Mouse (Mus musculus) thymus, postnatal 10 days (tissue): ENCODE measurements around the gene Eif5a.
"Not testable (repeated sequence)": the region's sequence is repeated elsewhere in the genome, so short reads cannot be mapped to it uniquely, and the experiment has no call there.

Source experiments
- DNase-seq, 2 experiments: peaks; one replicate each; pipeline ENCODE4 v3.0.0; 2021; ENCODE audit warnings: low spot score in 2 of 2

Eif5a gene

DNA sequence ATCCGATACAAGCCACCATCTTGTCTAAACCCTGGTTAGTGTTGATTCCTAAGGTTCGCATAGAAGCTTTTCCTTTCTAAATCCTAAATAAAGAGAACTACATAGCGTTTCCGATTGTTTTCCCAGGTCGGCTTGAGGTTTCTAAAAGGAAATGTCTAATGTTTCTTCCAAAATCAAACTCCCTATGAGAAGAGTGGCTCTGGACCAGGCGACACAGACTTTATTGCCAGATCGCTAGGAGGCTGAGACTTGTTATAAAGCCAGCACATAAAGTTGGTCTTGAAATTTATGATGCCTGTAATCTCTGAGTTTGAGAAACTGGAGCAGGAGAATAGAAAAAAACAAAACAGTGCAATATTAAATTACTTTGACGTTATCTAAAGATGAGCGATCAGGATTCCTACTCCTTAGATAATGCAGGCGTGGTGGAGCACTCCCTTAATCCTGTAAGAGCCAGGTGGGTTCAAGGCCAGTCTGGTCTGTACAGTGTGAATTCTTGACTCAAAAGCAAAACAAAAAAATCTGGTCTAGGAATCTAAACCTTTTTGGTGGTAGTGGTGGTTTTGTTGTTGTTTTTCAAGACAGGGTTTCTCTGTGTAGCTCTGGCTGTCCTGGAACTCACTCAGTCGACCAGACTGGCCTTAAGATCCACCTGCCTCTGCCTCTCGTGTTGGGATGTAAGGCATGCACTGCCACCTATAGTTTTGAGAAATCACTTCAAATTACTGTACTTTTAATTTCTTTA, 426 bp upstream of the Eif5a start:
- DNase-seq: no peak

DNA sequence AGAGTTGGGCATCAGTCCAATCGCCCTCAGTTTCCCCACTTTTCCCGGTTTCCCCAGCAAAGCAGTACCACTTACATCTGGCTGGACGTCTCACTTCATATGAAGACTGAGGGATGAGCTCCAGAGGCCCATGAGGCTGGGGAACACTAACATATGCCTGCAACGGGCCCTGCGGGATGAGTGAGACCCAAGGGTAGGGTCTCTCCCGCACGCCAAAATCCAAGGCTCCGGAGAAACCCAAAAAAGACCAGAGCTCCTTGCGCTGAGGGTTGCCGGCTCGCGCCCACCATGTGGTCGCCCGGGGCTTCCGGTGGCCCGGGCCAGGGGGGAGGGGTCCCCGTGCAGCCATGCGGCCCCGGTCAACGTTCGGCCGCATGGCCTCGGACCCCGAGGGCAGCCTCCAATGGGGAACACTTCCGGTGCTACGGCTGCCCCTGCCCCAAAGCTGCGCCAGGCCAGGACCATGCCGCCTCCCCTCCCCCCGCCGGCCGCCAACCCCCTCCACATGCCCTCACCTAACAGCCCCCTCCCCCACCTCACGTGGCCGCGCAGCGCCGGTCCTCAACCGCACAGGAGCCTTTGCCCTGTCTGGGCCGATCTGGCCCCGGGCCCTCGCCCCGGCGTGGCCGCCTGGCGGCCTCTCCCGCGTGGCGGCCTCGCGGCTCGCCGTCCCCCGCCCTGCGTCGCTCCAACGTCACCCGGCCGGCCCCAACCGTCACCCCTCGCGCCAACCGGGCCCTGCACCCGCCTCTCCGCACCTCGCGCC, 1.3 kb downstream of the Eif5a start:
- peak in 1 of 2 experiments; percentile 52 for DNase-seq

GRCm38 (mm10) chr11:69919661-69920265, 2.0 kb downstream of the Eif5a start:
- DNase-seq: peak; percentile 50 to 56

DNA sequence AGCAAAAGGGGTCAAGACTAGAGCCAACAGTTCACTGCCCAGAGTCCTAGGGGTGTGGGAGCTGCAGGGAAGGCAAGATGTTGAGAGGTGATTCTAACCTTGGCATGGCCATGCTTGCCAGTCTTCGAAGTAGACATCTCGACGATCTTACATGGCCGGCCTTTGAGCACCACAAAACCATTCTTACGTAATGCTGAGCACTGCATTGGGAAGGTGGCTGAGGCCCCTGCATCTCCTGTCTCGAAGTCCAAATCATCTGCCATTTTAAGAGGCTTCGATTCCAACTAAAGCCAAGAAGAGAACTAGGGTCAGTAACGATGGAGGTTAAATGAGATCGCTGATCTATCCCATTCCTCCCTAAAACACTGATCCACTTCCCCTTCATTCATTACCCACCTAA, 2.7 kb downstream of the Eif5a start:
- no peak for DNase-seq

- no peak for DNase-seq
Measured at GRCm38 (mm10) chr11:69918118-69918517, 3.6 kb downstream of the Eif5a start.

- DNase-seq: no peak
Measured at GRCm38 (mm10) chr11:69917379-69917948, 4.3 kb downstream of the Eif5a start.

- DNase-seq: not testable (repeated sequence)
Measured at GRCm38 (mm10) chr11:69916652-69917378, 4.9 kb downstream of the Eif5a start.

DNA sequence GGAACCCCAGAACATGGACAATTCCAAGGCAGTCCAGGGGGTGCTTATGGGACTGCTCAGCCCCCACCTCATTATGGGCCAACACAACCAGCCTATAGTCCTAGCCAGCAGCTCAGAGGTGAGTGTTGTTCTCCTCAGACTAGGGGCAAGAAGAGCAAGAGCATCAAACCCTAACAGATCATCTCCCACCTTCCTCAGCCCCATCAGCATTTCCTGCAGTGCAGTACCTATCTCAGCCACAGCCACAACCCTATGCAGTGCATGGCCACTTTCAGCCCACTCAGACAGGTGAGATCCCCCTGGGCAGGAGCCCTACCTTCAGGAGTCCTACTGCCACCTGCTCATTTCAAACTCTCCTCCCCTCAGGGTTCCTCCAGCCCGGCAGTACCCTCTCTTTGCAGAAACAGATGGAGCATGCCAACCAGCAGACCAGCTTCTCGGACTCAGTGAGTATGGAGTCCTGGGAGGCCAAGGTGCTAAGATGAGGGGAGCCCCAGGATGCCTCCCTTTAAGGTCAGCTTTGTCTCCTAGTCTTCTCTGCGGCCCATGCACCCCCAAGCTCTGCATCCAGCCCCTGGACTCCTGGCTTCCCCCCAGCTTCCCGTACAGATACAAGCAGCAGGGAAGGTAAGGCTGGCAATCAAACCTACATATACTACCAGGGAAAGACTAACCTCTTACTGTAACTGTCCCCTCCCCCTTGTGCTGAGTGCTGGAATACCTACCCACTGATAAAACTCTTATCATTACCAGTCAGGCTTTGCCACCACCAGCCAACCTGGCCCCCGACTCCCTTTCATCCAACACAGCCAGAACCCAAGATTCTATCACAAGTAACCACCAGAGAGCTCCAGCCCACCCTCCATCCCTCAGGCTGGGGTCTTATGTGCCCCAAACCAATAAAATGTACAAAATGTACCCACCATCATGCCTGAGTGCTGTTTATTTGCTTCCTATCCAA, 5.8 kb downstream of the Eif5a start:
- no peak for DNase-seq

DNA sequence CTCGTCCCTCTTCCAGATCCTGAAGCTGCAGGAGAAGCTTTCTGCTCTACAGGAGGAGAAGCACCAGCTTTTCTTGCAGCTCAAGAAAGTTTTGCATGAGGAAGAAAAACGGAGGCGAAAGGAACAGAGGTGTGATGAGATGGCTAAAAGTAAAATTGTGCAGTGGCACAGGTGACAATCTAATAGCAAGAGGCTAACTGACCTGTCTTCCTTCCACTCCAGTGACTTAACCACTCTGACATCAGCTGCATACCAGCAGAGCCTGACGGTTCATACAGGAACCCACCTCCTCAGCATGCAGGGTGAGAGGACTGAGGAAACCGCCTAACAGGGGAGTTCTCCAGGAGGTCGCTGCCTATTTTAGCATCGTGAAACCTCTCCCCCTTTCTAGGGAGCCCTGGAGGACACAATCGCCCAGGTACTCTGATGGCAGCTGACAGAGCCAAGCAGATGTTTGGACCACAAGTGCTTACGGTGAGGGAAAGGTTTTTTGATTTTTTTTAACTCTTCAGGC, 6.8 kb downstream of the Eif5a start:
- DNase-seq: no peak

DNA sequence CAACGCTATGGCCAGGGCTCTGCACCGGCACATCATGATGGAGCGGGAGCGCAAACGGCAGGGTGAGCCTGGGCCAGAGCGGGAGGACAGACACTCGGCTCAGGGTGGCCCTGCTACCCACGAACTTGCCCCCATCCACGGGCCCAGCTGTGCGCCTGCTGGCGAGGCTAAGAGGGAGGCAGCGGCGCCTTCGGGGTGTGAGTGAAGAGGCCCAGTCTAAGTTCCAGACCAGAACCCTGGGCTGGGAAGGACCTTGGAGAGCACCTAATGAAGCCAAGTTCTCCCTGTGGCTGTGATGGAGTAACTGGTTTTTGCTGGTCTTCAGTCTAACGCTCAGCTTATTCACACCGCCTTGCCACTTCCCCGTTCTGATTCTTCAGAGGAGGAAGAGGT, 7.4 kb downstream of the Eif5a start:
- no peak for DNase-seq

DNA sequence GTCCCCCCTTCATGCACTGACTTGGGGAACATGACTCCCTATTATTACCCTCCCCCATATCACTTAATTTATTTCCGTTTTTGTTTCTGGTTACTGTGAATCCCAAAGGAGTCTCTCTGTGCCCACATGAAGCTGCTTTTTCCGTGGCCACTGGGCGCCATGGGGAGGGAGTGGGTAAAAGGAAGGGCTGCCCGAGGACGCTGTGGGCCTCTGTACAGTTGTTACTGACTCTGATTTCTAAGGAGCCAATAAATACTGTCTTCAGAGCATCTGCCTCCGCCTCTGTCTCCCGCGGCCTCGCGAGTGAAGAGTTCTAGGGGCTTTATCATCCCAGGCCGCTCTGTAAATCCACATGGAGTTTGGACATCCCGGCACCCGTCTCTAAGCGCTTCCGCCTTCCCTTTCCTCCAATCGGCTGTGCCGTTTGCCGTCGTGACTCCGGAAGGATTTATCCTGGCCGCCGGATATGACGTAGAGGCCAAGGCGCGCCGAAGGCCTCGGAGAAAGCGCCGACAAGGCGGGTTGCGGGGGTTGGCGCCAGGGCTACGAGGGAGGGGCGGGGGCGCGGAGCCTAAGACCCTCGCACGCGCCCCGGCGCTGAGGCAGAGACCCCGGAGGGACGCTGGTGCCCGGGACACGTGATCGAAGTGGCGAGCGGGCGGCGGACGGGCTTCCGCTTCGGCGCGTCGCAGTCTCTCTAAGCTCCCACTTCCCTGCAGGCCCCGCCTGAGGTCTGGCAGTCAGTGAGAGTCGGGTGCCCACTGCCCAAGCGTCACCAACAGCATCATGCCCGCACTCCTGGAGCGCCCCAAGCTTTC, 8.0 kb downstream of the Eif5a start, which contains the start of gene Gps2:
Gps2 (plus strand) TSS at position 335 of the 818 bp plus-strand sequence.
- DNase-seq: peak; percentile 88 to 89

DNA sequence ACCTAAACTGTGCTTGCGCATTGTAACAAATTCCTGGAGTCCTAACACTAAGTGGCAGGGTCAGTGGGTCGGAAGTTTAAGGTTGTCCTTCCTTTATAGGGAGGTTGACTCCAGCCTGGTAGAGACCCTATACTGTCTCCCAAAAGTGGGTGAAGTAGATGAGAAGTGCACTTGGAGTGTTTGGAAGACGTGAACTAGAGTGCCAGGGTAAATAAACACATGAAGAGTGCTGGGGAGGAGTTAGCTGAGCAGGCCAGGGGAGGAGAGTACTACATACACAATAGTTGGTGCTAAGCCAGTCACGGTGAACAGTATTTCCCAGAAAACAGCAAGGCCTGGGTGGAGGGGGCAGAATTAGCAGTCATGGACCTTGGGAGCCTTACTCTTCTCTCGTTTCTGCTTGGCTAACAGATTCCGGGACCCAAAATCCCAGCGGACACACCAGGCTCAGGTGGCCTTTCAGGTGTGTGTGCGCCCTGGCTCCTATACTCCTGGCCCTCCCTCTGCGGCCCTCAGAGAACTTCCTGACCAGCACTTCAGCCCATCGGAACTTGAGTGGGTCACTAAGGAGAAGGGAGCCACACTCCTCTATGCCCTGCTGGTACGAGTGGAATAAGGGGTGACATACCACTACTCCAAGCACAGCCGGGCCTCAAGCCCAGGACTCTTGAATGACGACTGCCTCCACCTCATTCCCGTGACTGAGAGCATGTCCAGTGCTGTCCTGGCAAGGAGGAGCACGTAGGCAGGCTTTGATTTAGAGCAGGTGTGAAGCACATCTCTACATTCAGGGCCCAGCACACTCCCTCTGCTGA, 8.8 kb downstream of the Eif5a start:
- DNase-seq: no peak

- DNase-seq: no peak
Measured at GRCm38 (mm10) chr11:69911701-69912100, 10.1 kb downstream of the Eif5a start.

DNA sequence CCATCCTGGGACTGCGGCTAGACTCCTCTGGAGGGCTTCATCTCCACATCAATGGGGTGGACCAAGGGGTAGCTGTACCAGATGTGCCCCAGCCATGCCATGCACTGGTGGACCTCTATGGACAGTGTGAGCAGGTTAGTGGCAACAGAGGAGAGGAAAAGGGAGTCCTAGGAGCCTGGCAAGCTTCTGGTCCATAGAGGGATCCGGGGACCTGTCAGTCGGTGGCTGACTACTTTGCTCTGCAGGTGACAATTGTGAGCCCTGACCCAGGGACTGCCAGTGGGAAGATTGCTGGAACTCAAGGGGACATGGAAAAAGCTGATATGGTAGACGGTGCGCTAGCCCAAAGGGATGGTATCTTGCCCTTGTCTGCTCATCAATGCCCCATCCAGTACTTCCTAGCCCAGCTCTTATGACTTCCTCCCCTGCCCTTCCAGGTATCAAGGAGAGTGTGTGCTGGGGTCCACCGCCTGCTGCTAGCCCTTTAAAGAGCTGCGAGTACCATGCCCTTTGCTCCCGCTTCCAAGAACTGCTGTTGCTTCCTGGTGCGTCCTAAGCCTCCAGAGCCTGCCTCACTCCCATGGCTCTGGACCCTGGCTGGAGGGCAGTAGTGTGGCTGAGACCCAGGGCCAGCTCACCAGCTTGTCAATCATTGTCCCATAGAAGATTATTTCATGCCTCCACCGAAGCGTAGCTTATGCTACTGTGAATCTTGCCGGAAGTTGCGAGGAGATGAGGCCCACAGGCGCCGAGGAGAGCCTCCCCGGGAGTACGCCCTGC, 10.8 kb downstream of the Eif5a start:
- no peak for DNase-seq

GRCm38 (mm10) chr11:69910177-69910576, 11.6 kb downstream of the Eif5a start:
- DNase-seq: no peak

DNA sequence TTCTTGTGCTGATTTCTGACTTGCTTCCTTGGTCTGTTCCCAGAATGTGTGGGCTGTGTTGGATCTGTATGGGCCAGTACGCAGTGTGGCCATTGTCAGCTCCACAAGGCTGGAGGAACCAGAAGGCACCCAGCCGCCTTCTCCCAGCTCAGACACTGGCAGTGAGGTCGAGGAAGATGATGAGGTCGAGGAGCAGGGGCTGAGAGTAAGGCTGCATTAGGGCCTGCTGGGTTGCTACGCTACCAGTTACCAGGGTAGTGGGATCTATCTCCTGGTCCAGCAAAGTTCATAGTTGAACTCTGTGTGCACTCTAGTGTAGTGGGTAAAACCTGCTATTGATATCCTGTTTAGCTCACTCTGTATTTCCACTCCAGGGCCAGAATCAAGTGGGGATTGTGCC, 12.6 kb downstream of the Eif5a start:
- DNase-seq: no peak

DNA sequence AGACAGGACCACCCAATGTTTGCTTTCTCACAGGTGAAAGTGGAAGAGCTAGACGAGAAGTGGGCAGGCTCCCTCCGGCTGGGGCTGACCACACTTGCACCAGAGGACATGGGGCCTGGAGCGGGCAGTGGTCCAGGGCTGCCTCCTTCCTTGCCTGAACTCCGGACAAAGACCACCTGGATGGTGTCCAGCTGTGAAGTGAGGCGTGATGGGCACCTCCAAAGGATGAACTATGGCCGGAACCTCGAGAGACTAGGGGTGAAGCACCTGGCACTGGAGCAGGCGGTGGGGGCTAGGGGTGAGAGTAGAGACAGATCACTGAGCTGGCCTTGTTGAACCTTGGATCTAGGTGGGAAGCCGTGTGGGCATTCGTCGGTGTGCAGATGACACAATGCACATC, 13.1 kb downstream of the Eif5a start:
- no peak for DNase-seq

- DNase-seq: no peak
Measured at GRCm38 (mm10) chr11:69904311-69904710, 17.4 kb downstream of the Eif5a start.
